Mouse (Mus musculus): ENCODE data around the gene Fscn2. TPM values are rescaled to one million over a fixed set of nuclear protein-coding genes. Genes with fewer than 3 reads are reported as not detected.

Gene Fscn2
- polyA plus RNA-seq, 1 experiment from 2014 or later: 0.41 TPM

DNA sequence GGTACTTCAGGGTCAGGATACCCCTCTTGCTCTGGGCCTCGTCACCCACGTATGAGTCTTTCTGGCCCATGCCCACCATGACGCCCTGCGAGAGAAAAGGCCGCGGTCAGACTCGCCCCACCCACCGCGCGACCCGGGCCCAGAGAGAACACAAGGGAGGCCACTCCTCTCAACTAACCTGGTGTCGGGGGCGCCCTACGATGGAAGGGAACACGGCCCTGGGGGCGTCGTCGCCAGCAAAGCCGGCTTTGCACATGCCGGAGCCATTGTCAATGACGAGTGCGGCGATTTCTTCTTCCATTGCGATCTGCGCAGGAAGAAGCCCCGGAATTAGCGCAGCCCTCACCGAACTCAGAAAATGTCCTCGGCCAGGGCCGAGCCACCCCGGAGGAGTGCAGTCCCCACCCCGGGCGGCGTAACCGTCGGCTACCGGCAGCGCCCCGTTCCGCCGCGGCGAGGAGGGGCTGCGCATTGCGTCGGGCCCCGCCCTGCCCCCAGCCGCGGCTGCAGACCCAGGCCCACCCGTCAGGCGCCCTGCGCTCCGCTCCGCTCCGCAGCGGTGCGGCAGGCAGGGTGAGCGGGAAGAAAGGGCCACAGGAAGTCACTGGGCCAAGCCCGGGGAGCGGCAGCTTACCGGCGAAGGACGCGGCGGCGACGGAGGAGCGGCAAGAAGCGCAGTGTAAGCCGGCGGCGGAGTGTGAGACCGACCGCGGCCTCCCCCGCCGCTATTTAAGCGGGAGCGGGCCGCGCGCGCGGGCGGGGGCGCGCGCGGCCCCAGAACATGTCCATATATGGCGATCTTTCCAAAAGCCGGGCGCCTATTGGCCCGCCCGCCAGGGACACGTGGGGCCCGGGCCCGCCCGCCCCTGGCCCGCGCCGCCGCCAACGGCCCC, 13.3 kb upstream of the Fscn2 start, which contains the start of gene Actg1:
Actg1 (minus strand) TSS at position 752 of the 893 bp plus-strand sequence.
- Histone ChIP-seq H3K27me3 (ENCODE audit: control insufficient read depth, insufficient read depth, low read length) (no peaks in the 10 kb centered on the region), H3K27ac (replicated peaks) (peak within 1 kb of the TSS; percentile 100), H3K36me3 (ENCODE audit: control insufficient read depth, insufficient read depth, low read length) (peaks cover 5% of the 10 kb centered on the region), H3K9me3 (ENCODE audit: control insufficient read depth, low read length) (no peaks in the 10 kb centered on the region), H3K9ac (ENCODE audit: low read length) (peak within 1 kb of the TSS; percentile 100), H3K4me1 (replicated peaks; ENCODE audit: control insufficient read depth, insufficient read depth) (peaks cover 4% of the 10 kb centered on the region), H3K4me2 (replicated peaks; ENCODE audit: low read depth) (peak within 1 kb of the TSS; percentile 84), H3K4me3 (ENCODE audit: low read depth, low read length) (peak within 1 kb of the TSS; percentile 99)
- TF ChIP-seq EP300 (optimal IDR thresholded peaks at IDR 0.05) (no peak), CTCF (IDR thresholded peaks at IDR 0.05; ENCODE audit: low read depth) (no peak)
- WGBS: 4% methylated on average over 80 of the region's 103 CpGs
- DNase-seq (ENCODE audit: low spot score): peak; percentile 88
- ATAC-seq (ENCODE audit: low FRiP score, low TSS enrichment): peak; percentile 51; the same call in 1 of the 2 replicates

- WGBS: 6% methylated on average over 22 of the region's 53 CpGs
- Histone ChIP-seq H3K27ac (replicated peaks) (peak overlapping the region; percentile 100), H3K9ac (ENCODE audit: low read length) (peak overlapping the region; percentile 100), H3K27me3 (ENCODE audit: control insufficient read depth, insufficient read depth, low read length) (no peaks in the 10 kb centered on the region), H3K4me3 (ENCODE audit: low read depth, low read length) (peak overlapping the region; percentile 99), H3K4me2 (replicated peaks; ENCODE audit: low read depth) (peak overlapping the region; percentile 84), H3K36me3 (ENCODE audit: control insufficient read depth, insufficient read depth, low read length) (peaks cover 5% of the 10 kb centered on the region), H3K9me3 (ENCODE audit: control insufficient read depth, low read length) (no peaks in the 10 kb centered on the region), H3K4me1 (replicated peaks; ENCODE audit: control insufficient read depth, insufficient read depth) (peaks cover 8% of the 10 kb centered on the region)
- DNase-seq (ENCODE audit: low spot score) (no peak), ATAC-seq (ENCODE audit: low FRiP score, low TSS enrichment) (no peak; the same call in 1 of the 2 replicates)
- TF ChIP-seq EP300 (optimal IDR thresholded peaks at IDR 0.05) (no peak), CTCF (IDR thresholded peaks at IDR 0.05; ENCODE audit: low read depth) (no peak)
Measured at GRCm38 (mm10) chr11:120348684-120349370, 12.5 kb upstream of the Fscn2 start.

DNA sequence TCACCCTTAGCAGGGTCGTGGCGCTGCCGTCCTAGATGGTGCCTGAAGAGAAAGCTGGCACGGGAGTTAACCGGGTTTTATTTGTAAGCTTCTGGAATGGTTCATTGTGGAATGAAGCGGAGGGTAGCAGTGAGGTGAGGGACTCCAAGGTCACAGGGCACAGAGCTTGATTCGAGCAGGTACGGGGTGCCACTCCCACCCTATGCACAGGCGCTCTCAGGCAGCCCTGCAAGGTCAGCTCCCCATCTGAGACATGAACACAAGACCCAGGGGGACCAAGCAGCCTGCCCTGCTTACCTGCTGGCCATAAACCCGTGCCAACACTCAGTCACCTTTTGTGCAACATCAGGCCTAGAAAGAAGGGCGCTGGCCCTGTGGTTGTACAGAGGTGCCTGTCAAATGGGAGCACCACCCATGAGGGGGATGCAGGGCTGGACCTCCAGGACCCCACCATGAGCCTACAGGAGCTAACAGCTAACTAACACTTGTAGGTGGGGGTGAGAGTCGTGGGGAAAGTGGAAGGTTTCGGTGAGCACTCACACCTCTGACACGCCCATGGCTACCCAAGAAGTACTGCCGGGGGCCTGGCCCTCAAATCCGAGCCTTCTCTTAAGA, 11.9 kb upstream of the Fscn2 start:
- DNase-seq (ENCODE audit: low spot score) (no peak), ATAC-seq (ENCODE audit: low FRiP score, low TSS enrichment) (peak; percentile 5)
- Histone ChIP-seq H3K4me2 (replicated peaks; ENCODE audit: low read depth) (peak overlapping the region; percentile 84), H3K27ac (replicated peaks) (peak overlapping the region; percentile 100), H3K9me3 (ENCODE audit: control insufficient read depth, low read length) (no peaks in the 10 kb centered on the region), H3K36me3 (ENCODE audit: control insufficient read depth, insufficient read depth, low read length) (peaks cover 5% of the 10 kb centered on the region), H3K4me1 (replicated peaks; ENCODE audit: control insufficient read depth, insufficient read depth) (peaks cover 11% of the 10 kb centered on the region), H3K4me3 (ENCODE audit: low read depth, low read length) (peak overlapping the region; percentile 99), H3K9ac (ENCODE audit: low read length) (peak overlapping the region; percentile 100), H3K27me3 (ENCODE audit: control insufficient read depth, insufficient read depth, low read length) (no peaks in the 10 kb centered on the region)
- WGBS: 3% methylated on average over 16 of the region's 16 CpGs
- no peak for TF ChIP-seq EP300 (optimal IDR thresholded peaks at IDR 0.05)
- no peak for TF ChIP-seq CTCF (IDR thresholded peaks at IDR 0.05; ENCODE audit: low read depth)

DNA sequence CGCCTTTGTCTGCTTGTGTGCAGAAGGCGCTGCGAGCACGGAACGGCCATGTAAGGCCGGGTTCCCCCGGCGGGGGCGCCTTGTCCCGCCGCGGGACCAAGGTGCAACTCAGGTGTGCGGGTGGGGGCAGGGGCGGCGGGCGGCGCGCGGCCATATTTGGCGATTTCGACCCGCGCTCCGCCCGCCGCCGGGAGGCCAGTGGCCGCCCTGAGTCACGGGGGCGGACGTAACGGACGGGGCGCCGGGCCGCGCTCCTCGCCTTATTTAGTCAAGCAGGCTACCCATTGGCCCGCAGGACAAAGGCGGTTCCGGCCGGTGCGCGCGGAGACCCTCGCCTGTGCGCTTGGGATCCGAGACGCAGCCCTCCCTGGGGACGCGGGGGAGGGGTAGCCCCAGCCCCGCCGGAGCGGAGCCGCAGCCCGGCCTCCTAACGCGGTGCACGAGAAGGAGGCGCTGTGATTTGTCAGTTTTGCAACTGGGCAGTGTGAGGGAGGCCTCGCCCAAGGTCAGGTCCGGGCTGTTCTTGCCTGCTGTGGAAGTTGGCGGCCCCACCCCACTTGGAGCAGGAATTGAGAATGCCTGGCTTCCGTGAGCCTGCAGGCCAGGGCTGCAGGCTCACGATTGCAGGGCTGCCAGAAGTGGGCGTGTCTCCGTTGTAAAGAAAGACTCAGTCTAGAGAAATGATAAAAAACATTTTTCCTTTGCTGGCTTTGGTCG, 11.2 kb upstream of the Fscn2 start:
- Histone ChIP-seq H3K36me3 (ENCODE audit: control insufficient read depth, insufficient read depth, low read length) (peaks cover 3% of the 10 kb centered on the region), H3K9ac (ENCODE audit: low read length) (peak overlapping the region; percentile 100), H3K27ac (replicated peaks) (peak overlapping the region; percentile 100), H3K27me3 (ENCODE audit: control insufficient read depth, insufficient read depth, low read length) (no peaks in the 10 kb centered on the region), H3K4me1 (replicated peaks; ENCODE audit: control insufficient read depth, insufficient read depth) (peaks cover 11% of the 10 kb centered on the region), H3K9me3 (ENCODE audit: control insufficient read depth, low read length) (no peaks in the 10 kb centered on the region), H3K4me3 (ENCODE audit: low read depth, low read length) (peak overlapping the region; percentile 99), H3K4me2 (replicated peaks; ENCODE audit: low read depth) (peak overlapping the region; percentile 84)
- ATAC-seq (ENCODE audit: low FRiP score, low TSS enrichment): peak; percentile 76
- peak; percentile 46 for TF ChIP-seq CTCF (IDR thresholded peaks at IDR 0.05; ENCODE audit: low read depth)
- no peak for TF ChIP-seq EP300 (optimal IDR thresholded peaks at IDR 0.05)
- 2% methylated on average over 58 of the region's 68 CpGs for WGBS
- peak; percentile 95 for DNase-seq (ENCODE audit: low spot score)

DNA sequence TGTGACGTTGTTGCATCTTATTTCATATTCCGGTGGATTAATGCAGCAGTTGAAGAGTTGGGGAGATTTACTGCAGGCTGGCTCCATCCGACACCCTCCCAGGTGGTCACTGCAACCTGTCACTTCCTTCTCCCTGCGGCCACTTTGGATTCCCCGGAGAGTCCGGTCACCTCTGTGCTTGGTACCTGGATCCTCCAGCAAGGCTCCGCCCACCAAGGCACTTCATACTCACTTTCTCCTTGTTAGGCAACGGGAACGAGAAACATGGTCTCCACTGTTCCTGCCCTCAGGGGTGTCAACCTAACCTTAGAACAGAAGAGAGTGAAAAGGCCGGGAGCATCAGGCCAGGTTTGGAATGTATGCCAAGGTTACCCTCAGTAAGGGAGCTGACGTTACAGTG, 10.6 kb upstream of the Fscn2 start:
- Histone ChIP-seq H3K36me3 (ENCODE audit: control insufficient read depth, insufficient read depth, low read length) (no peaks in the 10 kb centered on the region), H3K27me3 (ENCODE audit: control insufficient read depth, insufficient read depth, low read length) (no peaks in the 10 kb centered on the region), H3K9ac (ENCODE audit: low read length) (peak overlapping the region; percentile 100; the same call in 1 of the 2 replicates), H3K4me3 (ENCODE audit: low read depth, low read length) (peak overlapping the region; percentile 99; the same call in 1 of the 2 replicates), H3K9me3 (ENCODE audit: control insufficient read depth, low read length) (no peaks in the 10 kb centered on the region), H3K27ac (replicated peaks) (peak overlapping the region; percentile 100), H3K4me1 (replicated peaks; ENCODE audit: control insufficient read depth, insufficient read depth) (peaks cover 11% of the 10 kb centered on the region; the same call in 1 of the 2 replicates), H3K4me2 (replicated peaks; ENCODE audit: low read depth) (peak overlapping the region; percentile 84)
- DNase-seq (ENCODE audit: low spot score) (peak; percentile 80), ATAC-seq (ENCODE audit: low FRiP score, low TSS enrichment) (peak; percentile 13; the same call in 1 of the 2 replicates)
- 8% methylated on average over 11 of the region's 11 CpGs for WGBS
- TF ChIP-seq EP300 (optimal IDR thresholded peaks at IDR 0.05) (no peak), CTCF (IDR thresholded peaks at IDR 0.05; ENCODE audit: low read depth) (no peak)

Data from stomach, postnatal 0 days (tissue).